Mouse (Mus musculus) spleen, adult 2 months (tissue): ENCODE data around the gene Chrnb2.

ENCODE experiments used
- CTCF ChIP-seq: fragments of 200-500 bp; IDR thresholded peaks from 2 replicates; pipeline ENCODE4 v1.5.1; 2011; ENCODE audit warnings: mild to moderate bottlenecking, inconsistent platforms; ENCODE audit not compliant: insufficient read depth, insufficient read length, insufficient replicate concordance; ENCODE audit errors: extremely low read depth
- POLR2A ChIP-seq: fragments of 200-500 bp; IDR thresholded peaks from 2 replicates; pipeline ENCODE4 v1.6.1; 2011; ENCODE audit warnings: low read depth, low read length, inconsistent platforms

DNA sequence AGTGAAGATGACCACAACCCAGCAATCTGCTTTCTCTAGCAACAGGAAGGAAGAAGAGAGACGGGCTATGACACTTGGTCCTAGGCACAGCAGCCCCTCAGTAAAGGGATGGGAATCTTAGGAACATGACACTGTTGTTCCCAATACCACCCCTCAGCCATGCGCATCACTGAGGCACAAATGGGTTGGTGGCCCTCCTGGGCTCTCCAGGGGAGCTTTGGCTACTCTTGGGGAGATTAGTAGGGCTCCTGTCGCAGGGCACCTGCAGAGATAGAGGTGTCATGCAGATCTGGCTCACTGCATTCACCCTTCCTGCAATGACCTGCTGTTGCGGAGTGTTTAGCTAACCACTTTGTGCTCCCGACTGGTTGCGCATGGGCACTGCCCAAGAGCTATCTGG, 21.8 kb upstream of the Chrnb2 start:
- TF ChIP-seq CTCF (no peak), POLR2A (no peak)
